ENCODE assay signal across 7 mouse cellular contexts in genomic region chr8:109957167-109958028, GRCm38 (mm10). TPM values are rescaled to one million over a fixed set of nuclear protein-coding genes. Genes with fewer than 3 reads are reported as not detected.
DNase-seq lines count a peak whose midpoint lies in the region; ATAC-seq and TF ChIP-seq lines count a peak whose summit lies in the region.

No protein-coding gene starts in this region.

- no peaks in the 10 kb centered on the region for H3K27me3 ChIP-seq in CH12.LX (replicated peaks)
- peaks cover 12% of the 10 kb centered on the region for H3K27me3 ChIP-seq in hindbrain, embryonic 11.5 days (ENCODE audit: control insufficient read depth, insufficient read depth, low read length)
- peaks cover 29% of the 10 kb centered on the region for H3K27me3 ChIP-seq in limb, embryonic 15.5 days
- H3K27me3 ChIP-seq in cerebellum, adult 2 months (ENCODE audit: control insufficient read depth, insufficient read depth, low read length) = peaks cover 2% of the 10 kb centered on the region; the same call in 1 of the 2 replicates

- H3K79me2 ChIP-seq in CH12.LX (replicated peaks; ENCODE audit: control insufficient read depth, extremely low read depth, insufficient read depth, poor library complexity, severe bottlenecking) = no peaks in the 10 kb centered on the region

- DNase-seq in CH12.LX (ENCODE audit: extremely low read depth) (peak; percentile 95), R1 (ENCODE audit: low read depth, low spot score) (peak; percentile 93)
- peak; percentile 56 for DNase-seq in hindbrain, embryonic 11.5 days (ENCODE audit: low spot score)
- DNase-seq in retina, embryonic 14.5 days (ENCODE audit: low spot score) = peak; percentile 28
- DNase-seq in adrenal gland, postnatal 4 days (ENCODE audit: low spot score in 2 of 2) = no peak
- DNase-seq in cerebellum, adult 2 months = no peak

- WGBS in hindbrain, embryonic 11.5 days = 1% methylated on average over 16 of the region's 16 CpGs
- 7% methylated on average over 16 of the region's 16 CpGs for WGBS in limb, embryonic 15.5 days
- WGBS in cerebellum, adult 2 months = 34% methylated on average over 16 of the region's 16 CpGs

- no peak for TF ChIP-seq EP300 in CH12.LX (IDR thresholded peaks at IDR 0.05; ENCODE audit: low read length)

- dilution Hi-C loops in CH12.LX (cut with MboI; ENCODE audit: extremely low pct_ligation_motif_present, extremely low pct_unique_long_range_greater_than_20kb, low sequenced_read_pairs) = no loop called here

- TF ChIP-seq CTCF in CH12.LX (conservative IDR thresholded peaks at IDR 0.05 in 1 of 2, IDR thresholded peaks at IDR 0.05 in 1 of 2; ENCODE audit: low read depth in 2 of 2, low read length in 2 of 2) = no peak
- TF ChIP-seq CTCF in cerebellum, adult 2 months (IDR thresholded peaks at IDR 0.05; ENCODE audit: borderline replicate concordance, insufficient read depth, low read depth, low read length) = no peak

- peak overlapping the region; percentile 68 for H3K27ac ChIP-seq in CH12.LX (ENCODE audit: insufficient read depth, low read depth)
- no peak overlapping the region for H3K27ac ChIP-seq in hindbrain, embryonic 11.5 days (ENCODE audit: low read depth, low read length)
- H3K27ac ChIP-seq in limb, embryonic 15.5 days = no peak overlapping the region; the same call in 1 of the 2 replicates
- H3K27ac ChIP-seq in cerebellum, adult 2 months (ENCODE audit: insufficient read depth, low read length) = no peak overlapping the region

- in situ Hi-C loops in CH12.LX (cut with MboI; ENCODE audit: low pct_ligation_motif_present, low pct_unique_long_range_greater_than_20kb, low sequenced_read_pairs) = no loop called here

- peaks cover 7% of the 10 kb centered on the region for H3K9me3 ChIP-seq in CH12.LX (replicated peaks; ENCODE audit: low read length)
- no peaks in the 10 kb centered on the region for H3K9me3 ChIP-seq in hindbrain, embryonic 11.5 days (ENCODE audit: control insufficient read depth, low read length)
- H3K9me3 ChIP-seq in limb, embryonic 15.5 days = no peaks in the 10 kb centered on the region

- peak overlapping the region; percentile 28 to 38 (median 37) for H3K4me3 ChIP-seq in CH12.LX (replicated peaks in 1 of 3; ENCODE audit: low read depth in 2 of 3, low read length in 2 of 3, poor library complexity in 1 of 3)
- no peak overlapping the region for H3K4me3 ChIP-seq in hindbrain, embryonic 11.5 days (ENCODE audit: low read depth, low read length)
- no peak overlapping the region for H3K4me3 ChIP-seq in limb, embryonic 15.5 days
- no peak overlapping the region for H3K4me3 ChIP-seq in cerebellum, adult 2 months (replicated peaks; ENCODE audit: insufficient read depth, low read depth, low read length)

- H3K4me1 ChIP-seq in CH12.LX (ENCODE audit: control insufficient read depth in 1 of 2, insufficient read depth in 2 of 2) = peaks cover 6 to 46% of the 10 kb centered on the region in 2 experiments
- peaks cover 4% of the 10 kb centered on the region; the same call in 1 of the 2 replicates for H3K4me1 ChIP-seq in hindbrain, embryonic 11.5 days (replicated peaks; ENCODE audit: control insufficient read depth, insufficient read depth, low read length)
- peaks cover 30% of the 10 kb centered on the region for H3K4me1 ChIP-seq in limb, embryonic 15.5 days
- H3K4me1 ChIP-seq in cerebellum, adult 2 months (ENCODE audit: control insufficient read depth, insufficient read depth, low read length) = no peaks in the 10 kb centered on the region

- 0 out of 2 replicates have a peak, but pooled peaks have one; percentile 39 for ATAC-seq in hindbrain, embryonic 11.5 days (ENCODE audit: low FRiP score)
- no peak for ATAC-seq in limb, embryonic 15.5 days (ENCODE audit: insufficient number of reproducible peaks, low FRiP score, low TSS enrichment, low read depth)

- TF ChIP-seq RAD21 in CH12.LX (IDR thresholded peaks at IDR 0.05; ENCODE audit: low read depth, low read length) = no peak

- peak overlapping the region; percentile 58 for H3K4me2 ChIP-seq in CH12.LX (ENCODE audit: insufficient read depth, low read depth, poor library complexity, severe bottlenecking)
- H3K4me2 ChIP-seq in hindbrain, embryonic 11.5 days (replicated peaks; ENCODE audit: low read depth, low read length) = peak overlapping the region; percentile 13; the same call in 1 of the 2 replicates
- H3K4me2 ChIP-seq in limb, embryonic 15.5 days = peak overlapping the region; percentile 12; the same call in 1 of the 2 replicates

- no peaks in the 10 kb centered on the region for H3K36me3 ChIP-seq in CH12.LX (replicated peaks in 1 of 2; ENCODE audit: control insufficient read depth in 1 of 2, insufficient read depth in 1 of 2, low read length in 1 of 2)
- H3K36me3 ChIP-seq in hindbrain, embryonic 11.5 days (ENCODE audit: control insufficient read depth, insufficient read depth, low read length) = no peaks in the 10 kb centered on the region
- H3K36me3 ChIP-seq in limb, embryonic 15.5 days = no peaks in the 10 kb centered on the region

- TF ChIP-seq POLR2A in CH12.LX (IDR thresholded peaks at IDR 0.05; ENCODE audit: low read depth, low read length) = peak; percentile 53
- TF ChIP-seq POLR2A in cerebellum, adult 2 months (IDR thresholded peaks at IDR 0.05; ENCODE audit: borderline replicate concordance, insufficient read depth, low read length) = no peak

- H3K9ac ChIP-seq in CH12.LX (ENCODE audit: insufficient read depth, low read depth) = peak overlapping the region; percentile 9; the same call in 1 of the 2 replicates
- H3K9ac ChIP-seq in hindbrain, embryonic 11.5 days (ENCODE audit: low read depth, low read length) = no peak overlapping the region
- no peak overlapping the region for H3K9ac ChIP-seq in limb, embryonic 15.5 days

TF ChIP-seq in CH12.LX, 34 proteins besides CTCF, POLR2A, EP300 and RAD21:
- TF ChIP-seq ETS1 (conservative IDR thresholded peaks at IDR 0.05; ENCODE audit: low read depth, low read length) (0 out of 2 replicates have a peak, but pooled peaks have one; percentile 29), USF1 (IDR thresholded peaks at IDR 0.05; ENCODE audit: low read depth, low read length) (no peak), NRF1 (IDR thresholded peaks at IDR 0.05; ENCODE audit: low read depth, low read length) (no peak), KAT2A (IDR thresholded peaks at IDR 0.05; ENCODE audit: insufficient replicate concordance, low read length) (no peak), MEF2A (IDR thresholded peaks at IDR 0.05; ENCODE audit: borderline replicate concordance, low read depth, low read length) (no peak), SIN3A (IDR thresholded peaks at IDR 0.05; ENCODE audit: low read length) (peak; percentile 61; the same call in 1 of the 2 replicates), ZNF384 (IDR thresholded peaks at IDR 0.05; ENCODE audit: low read depth, low read length) (no peak; the same call in 1 of the 2 replicates), MAX (IDR thresholded peaks at IDR 0.05; ENCODE audit: low read length) (no peak), JUND (conservative IDR thresholded peaks at IDR 0.05; ENCODE audit: low read depth, low read length) (no peak), MXI1 (IDR thresholded peaks at IDR 0.05; ENCODE audit: low read depth, low read length) (no peak), MYC (IDR thresholded peaks at IDR 0.05; ENCODE audit: low read depth, low read length) (peak; percentile 33; the same call in 1 of the 2 replicates), PAX5 (IDR thresholded peaks at IDR 0.05; ENCODE audit: low read length) (no peak), ELF1 (IDR thresholded peaks at IDR 0.05; ENCODE audit: low read depth, low read length) (peak; percentile 90), TBP (conservative IDR thresholded peaks at IDR 0.05; ENCODE audit: low read depth, low read length) (0 out of 2 replicates have a peak, but pooled peaks have one; percentile 23), MAZ (IDR thresholded peaks at IDR 0.05; ENCODE audit: low read depth, low read length) (peak; percentile 56), IRF4 (IDR thresholded peaks at IDR 0.05; ENCODE audit: low read depth, low read length) (no peak), CHD1 (IDR thresholded peaks at IDR 0.05; ENCODE audit: low read depth, low read length) (peak; percentile 68; the same call in 1 of the 2 replicates), CHD2 (IDR thresholded peaks at IDR 0.05; ENCODE audit: low read length) (0 out of 2 replicates have a peak, but pooled peaks have one; percentile 59), NELFE (IDR thresholded peaks at IDR 0.05; ENCODE audit: low read depth, low read length) (0 out of 2 replicates have a peak, but pooled peaks have one; percentile 11), BHLHE40 (IDR thresholded peaks at IDR 0.05; ENCODE audit: low read depth, low read length) (no peak)

RNA-seq across cellular contexts. Expression of gene Marveld3, which starts 4.6 kb away (rescaled TPM):
- total RNA-seq in CH12.LX (2012; rRNA removed) (not detected in 2 replicates), CH12.LX (2014; rRNA removed) (not detected in 2 replicates)
- polyA plus RNA-seq in CH12.LX (2012; ENCODE audit: insufficient read length, low read depth) = not detected in 2 replicates
- polyA plus RNA-seq in hindbrain, embryonic 11.5 days (2014; fragmentation: Nextera tagmentation; extraction: Ambion mirVana) = 0.52 and 0.82 TPM in 2 replicates
- polyA plus RNA-seq in limb, embryonic 15.5 days (2015; fragmentation: Nextera tagmentation; extraction: Ambion mirVana) = 4.0 and 5.8 TPM in 2 replicates
- 1 to 10 TPM in 1 of 2 experiments, under 1 TPM in 1; 0.25 to 1.6 TPM for total RNA-seq in adrenal gland, postnatal 4 days (2021)
- polyA plus RNA-seq in cerebellum, adult 2 months (2012; rRNA removed) = 0.21 and 0.33 TPM in 2 replicates

RNA-seq across cellular contexts. Expression of gene Tat, which starts 32.8 kb away (rescaled TPM):
- total RNA-seq in CH12.LX (2012; rRNA removed) (not detected in 2 replicates), CH12.LX (2014; rRNA removed) (not detected in 2 replicates)
- polyA plus RNA-seq in CH12.LX (2012; ENCODE audit: insufficient read length, low read depth) = not detected in 2 replicates
- polyA plus RNA-seq in hindbrain, embryonic 11.5 days (2014; fragmentation: Nextera tagmentation; extraction: Ambion mirVana) = not detected in 2 replicates
- not detected in 2 replicates for polyA plus RNA-seq in limb, embryonic 15.5 days (2015; fragmentation: Nextera tagmentation; extraction: Ambion mirVana)
- total RNA-seq in adrenal gland, postnatal 4 days (2021) = 1 to 10 TPM in 1 of 2 experiments, under 1 TPM in 1; 0.48 to 8.8 TPM
- 0.05 TPM in 1 of 2 replicates, not detected in the other for polyA plus RNA-seq in cerebellum, adult 2 months (2012; rRNA removed)

Comparison
In these comparisons a context has a peak if more than half of its experiments do, and no peak if none do; other contexts are left out.
1. DNase-seq: peak in CH12.LX (single experiment), R1 (single experiment), hindbrain, embryonic 11.5 days (single experiment) and retina, embryonic 14.5 days (single experiment); none in adrenal gland, postnatal 4 days (0 of 2) and cerebellum, adult 2 months (0 of 2).
2. H3K4me3 ChIP-seq: peak in CH12.LX (3 of 3); none in hindbrain, embryonic 11.5 days (single experiment), limb, embryonic 15.5 days (single experiment) and cerebellum, adult 2 months (single experiment).
3. Peak in every context shown above with its lines, with median percentiles within 50 percentile points of each other: H3K4me2 ChIP-seq.